ENCODE assay signal across 15 mouse cellular contexts in genomic region chr7:99661571-99662230, GRCm38 (mm10). TPM values are rescaled to one million over a fixed set of nuclear protein-coding genes. Genes with fewer than 3 reads are reported as not detected.
DNase-seq lines count a peak whose midpoint lies in the region; TF ChIP-seq lines count a peak whose summit lies in the region.
"Had no signal": no experiment of that assay in that cellular context is flagged by ENCODE, and none has a peak within 500 bp of the region (broad histone marks: within the 10 kb centered on the region; RNA-seq: fewer than 3 reads in every experiment).

No protein-coding gene starts in this region.

- H3K79me2 ChIP-seq in heart, adult 2 months (replicated peaks; ENCODE audit: control insufficient read depth, insufficient read depth, low read length), result no peaks in the 10 kb centered on the region

- H3K4me1 ChIP-seq in heart, adult 2 months (ENCODE audit: control insufficient read depth, insufficient read depth, low read length), result peaks cover 21% of the 10 kb centered on the region
- H3K4me1 ChIP-seq: liver, embryonic 15.5 days had no signal

- intact Hi-C loops in heart, adult 2 months (cut with DNase I), result no loop called here
- intact Hi-C loops in heart, postnatal 25 days (cut with DNase I), result no loop called here

- no peak overlapping the region for H3K9ac ChIP-seq in heart, adult 2 months (ENCODE audit: low read depth, low read length)
- H3K9ac ChIP-seq: hindbrain, embryonic 15.5 days; liver, embryonic 15.5 days; neural tube, embryonic 13.5 days had no signal

- 65% methylated on average over 14 of the region's 14 CpGs for WGBS in heart, adult 2 months

- H3K27me3 ChIP-seq in heart, adult 2 months (ENCODE audit: control insufficient read depth, insufficient read depth, low read length), result no peaks in the 10 kb centered on the region
- H3K27me3 ChIP-seq: hindbrain, embryonic 15.5 days; neural tube, embryonic 13.5 days had no signal

- no peak for TF ChIP-seq CTCF in heart, adult 2 months (IDR thresholded peaks at IDR 0.05)

- no peak for TF ChIP-seq POLR2A in heart, adult 2 months (IDR thresholded peaks at IDR 0.05; ENCODE audit: insufficient read depth, low read depth, low read length)

- DNase-seq in cerebellum, postnatal 14 days, result peak; percentile 62 to 71
- no peak for DNase-seq in cerebellum, adult 8-10 months
- peak; percentile 61 to 70 for DNase-seq in heart, adult 2 months
- no peak for DNase-seq in heart, postnatal 25 days (ENCODE audit: low spot score)
- peak; percentile 45 for DNase-seq in right cerebral cortex, postnatal 14 days
- DNase-seq in right cerebral cortex, postnatal 25 days, result no peak
- DNase-seq in layer of hippocampus, postnatal 14 days (ENCODE audit: low spot score in 2 of 2), result no peak
- DNase-seq: cerebellum, adult 2 months; kidney, adult 2 months; kidney, postnatal 36 days had no signal

- H3K4me3 ChIP-seq in heart, adult 2 months, result no peak overlapping the region
- H3K4me3 ChIP-seq: erythroblast, embryonic 14.5 days; hindbrain, embryonic 15.5 days; liver, embryonic 15.5 days; neural tube, embryonic 13.5 days had no signal

- H3K27ac ChIP-seq in heart, adult 2 months, result no peak overlapping the region
- H3K27ac ChIP-seq: hindbrain, embryonic 15.5 days; liver, embryonic 15.5 days; neural tube, embryonic 13.5 days had no signal

- H3K36me3 ChIP-seq in heart, adult 2 months (ENCODE audit: control insufficient read depth, insufficient read depth, low read length), result peaks cover 6% of the 10 kb centered on the region
- H3K36me3 ChIP-seq: hindbrain, embryonic 15.5 days; liver, embryonic 15.5 days; neural tube, embryonic 13.5 days had no signal

- TF ChIP-seq EP300 in heart, adult 2 months (IDR thresholded peaks at IDR 0.05; ENCODE audit: insufficient read depth, low read depth, low read length), result no peak

RNA-seq across cellular contexts. Expression of gene Tpbgl, which starts 34.8 kb away (rescaled TPM):
- total RNA-seq in heart, adult 2 months (2021), result 1 to 10 TPM; 3.3 to 3.4 TPM
- polyA plus RNA-seq in heart, adult 2 months (2012; rRNA removed), result 3.5 and 5.1 TPM in 2 replicates
- total RNA-seq in heart, postnatal 25 days (2021), result 1 to 10 TPM; 3.0 to 3.9 TPM
- 1 to 10 TPM; 4.7 to 5.2 TPM for total RNA-seq in layer of hippocampus, postnatal 14 days (2021)
- polyA plus RNA-seq: C2C12 had no signal

RNA-seq across cellular contexts. Expression of gene Slco2b1, which starts 49.4 kb away (rescaled TPM):
- 10 to 100 TPM in 1 of 2 experiments, 1 to 10 TPM in 1; 8.5 to 10.1 TPM for total RNA-seq in heart, adult 2 months (2021)
- 11.7 and 14.4 TPM in 2 replicates for polyA plus RNA-seq in heart, adult 2 months (2012; rRNA removed)
- total RNA-seq in heart, postnatal 25 days (2021), result 1 to 10 TPM; 7.2 to 8.1 TPM
- 10 to 100 TPM; 17.6 to 18.0 TPM for total RNA-seq in layer of hippocampus, postnatal 14 days (2021)
- polyA plus RNA-seq: C2C12; erythroblast, embryonic 14.5 days had no signal

Comparison
In these comparisons a context has a peak if more than half of its experiments do, and no peak if none do; other contexts are left out.
1. DNase-seq: peak in cerebellum, postnatal 14 days (2 of 2), heart, adult 2 months (2 of 2) and right cerebral cortex, postnatal 14 days (single experiment); none in cerebellum, adult 8-10 months (single experiment), heart, postnatal 25 days (single experiment), right cerebral cortex, postnatal 25 days (single experiment) and layer of hippocampus, postnatal 14 days (0 of 2).